Mouse (Mus musculus): ENCODE data around the gene Ifitm10. TPM values are rescaled to one million over a fixed set of nuclear protein-coding genes. Genes with fewer than 3 reads are reported as not detected.
"Not testable (repeated sequence)": the region's sequence is repeated elsewhere in the genome, so short reads cannot be mapped to it uniquely, and the experiment has no call there.

Ifitm10 gene
- total and polyA plus RNA-seq, 3 experiments = not detected

DNA sequence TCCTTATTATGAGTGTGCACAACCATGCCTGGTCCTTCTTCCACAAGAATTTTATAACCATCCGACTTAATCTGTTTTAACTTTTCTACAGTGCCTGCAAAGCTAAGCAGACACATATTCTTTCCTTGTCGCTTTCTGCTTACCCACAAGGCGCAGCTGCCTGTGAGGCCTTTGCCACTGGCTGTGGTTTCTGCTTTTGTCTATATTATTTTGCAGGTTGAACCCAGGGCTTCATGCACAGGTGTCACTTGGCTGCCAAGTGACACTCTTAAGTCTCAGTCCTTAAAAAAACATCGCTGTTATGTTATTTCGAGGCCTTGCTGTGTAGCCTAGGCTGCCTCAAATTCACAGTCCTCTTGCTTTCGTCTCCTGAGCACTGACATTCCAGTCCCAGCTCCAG lies 50.9 kb downstream of the Ifitm10 start:
- Histone ChIP-seq H3K9me3 (replicated peaks; ENCODE audit: low read length) (no peaks in the 10 kb centered on the region), H3K79me2 (replicated peaks; ENCODE audit: control insufficient read depth, extremely low read depth, insufficient read depth, poor library complexity, severe bottlenecking) (no peaks in the 10 kb centered on the region), H3K27me3 (replicated peaks) (peaks cover 63% of the 10 kb centered on the region), H3K27ac (ENCODE audit: insufficient read depth, low read depth) (no peak overlapping the region), H3K9ac (ENCODE audit: insufficient read depth, low read depth) (no peak overlapping the region), H3K36me3 (replicated peaks in 1 of 2; ENCODE audit: control insufficient read depth in 1 of 2, insufficient read depth in 1 of 2, low read length in 1 of 2) (no peaks in the 10 kb centered on the region), H3K4me2 (ENCODE audit: insufficient read depth, low read depth, poor library complexity, severe bottlenecking) (no peak overlapping the region), H3K4me3 (replicated peaks in 1 of 3; ENCODE audit: low read depth in 2 of 3, low read length in 2 of 3, poor library complexity in 1 of 3) (no peak overlapping the region), H3K4me1 (ENCODE audit: control insufficient read depth in 1 of 2, insufficient read depth in 2 of 2) (no peaks in the 10 kb centered on the region)
- no peak for TF ChIP-seq CTCF (conservative IDR thresholded peaks at IDR 0.05 in 1 of 2, IDR thresholded peaks at IDR 0.05 in 1 of 2; ENCODE audit: low read depth in 2 of 2, low read length in 2 of 2)
- DNase-seq (ENCODE audit: extremely low read depth) = no peak
- in situ Hi-C loops (cut with MboI; ENCODE audit: low pct_ligation_motif_present, low pct_unique_long_range_greater_than_20kb, low sequenced_read_pairs) (no loop called here), dilution Hi-C loops (cut with MboI; ENCODE audit: extremely low pct_ligation_motif_present, extremely low pct_unique_long_range_greater_than_20kb, low sequenced_read_pairs) (no loop called here)

DNA sequence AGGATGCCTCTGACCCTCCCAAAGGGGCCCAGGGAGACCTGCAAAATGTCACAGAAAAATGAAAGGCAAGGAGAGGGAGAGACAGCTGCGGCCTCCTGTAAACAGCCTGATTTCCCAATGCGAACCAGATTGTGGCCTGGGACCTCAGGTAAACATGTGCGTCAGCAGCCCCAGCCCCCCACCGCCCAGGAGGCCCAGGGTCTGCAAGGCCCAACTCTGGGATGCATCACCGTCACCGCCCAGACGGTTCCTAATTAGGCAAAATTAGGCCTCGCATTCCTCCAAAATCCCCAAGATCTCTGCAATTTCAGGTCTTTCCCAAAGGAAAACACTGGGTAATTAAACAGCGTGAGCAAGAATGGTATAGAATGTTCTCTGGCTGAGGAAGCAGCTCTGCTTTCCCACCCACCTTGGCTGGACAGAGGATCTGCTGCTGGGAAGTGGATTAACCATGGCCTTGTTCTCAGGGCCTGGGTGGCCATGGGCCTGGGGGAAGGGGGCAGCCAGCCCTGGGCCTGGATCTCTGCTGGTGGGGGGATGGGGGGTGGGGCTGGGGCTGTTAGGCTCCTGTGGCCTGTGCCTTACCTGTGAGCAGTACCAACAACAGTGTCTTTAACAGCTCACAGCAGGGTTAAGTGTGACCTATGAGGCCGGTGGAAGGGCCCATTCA lies 51.8 kb downstream of the Ifitm10 start:
- H3K36me3 ChIP-seq (replicated peaks in 1 of 2; ENCODE audit: control insufficient read depth in 1 of 2, insufficient read depth in 1 of 2, low read length in 1 of 2); H3K27ac ChIP-seq (ENCODE audit: insufficient read depth, low read depth); H3K9me3 ChIP-seq (replicated peaks; ENCODE audit: low read length); dilution Hi-C loops (cut with MboI; ENCODE audit: extremely low pct_ligation_motif_present, extremely low pct_unique_long_range_greater_than_20kb, low sequenced_read_pairs); H3K79me2 ChIP-seq (replicated peaks; ENCODE audit: control insufficient read depth, extremely low read depth, insufficient read depth, poor library complexity, severe bottlenecking); H3K4me1 ChIP-seq (ENCODE audit: control insufficient read depth in 1 of 2, insufficient read depth in 2 of 2); H3K4me2 ChIP-seq (ENCODE audit: insufficient read depth, low read depth, poor library complexity, severe bottlenecking); H3K9ac ChIP-seq (ENCODE audit: insufficient read depth, low read depth); H3K4me3 ChIP-seq (replicated peaks in 1 of 3; ENCODE audit: low read depth in 2 of 3, low read length in 2 of 3, poor library complexity in 1 of 3); DNase-seq (ENCODE audit: extremely low read depth); in situ Hi-C loops (cut with MboI; ENCODE audit: low pct_ligation_motif_present, low pct_unique_long_range_greater_than_20kb, low sequenced_read_pairs): not testable (repeated sequence)
- H3K27me3 ChIP-seq (replicated peaks) = peaks cover 59% of the 10 kb centered on the region

DNA sequence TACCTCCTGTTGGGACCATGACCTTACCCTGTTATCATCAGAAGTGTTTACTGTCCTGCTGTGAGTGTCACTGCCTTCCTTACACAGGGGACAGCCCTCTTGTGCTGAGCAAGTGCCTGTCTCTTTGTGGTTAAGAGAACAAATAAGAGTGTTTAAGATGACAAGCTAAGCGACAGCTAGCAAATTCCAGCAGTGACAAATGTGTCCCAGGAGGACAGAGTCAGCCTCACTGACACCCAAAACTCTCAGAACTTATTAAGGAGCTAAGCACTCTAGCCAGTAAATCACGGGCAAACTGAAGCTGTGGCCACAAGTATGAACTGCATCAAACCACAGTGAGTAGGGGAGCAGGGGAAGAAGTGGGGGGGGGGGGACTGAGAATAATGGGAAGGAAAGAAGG lies 52.6 kb downstream of the Ifitm10 start:
- Histone ChIP-seq H3K27me3 (replicated peaks) (peaks cover 55% of the 10 kb centered on the region), H3K4me2 (ENCODE audit: insufficient read depth, low read depth, poor library complexity, severe bottlenecking) (no peak overlapping the region), H3K9ac (ENCODE audit: insufficient read depth, low read depth) (no peak overlapping the region), H3K36me3 (replicated peaks in 1 of 2; ENCODE audit: control insufficient read depth in 1 of 2, insufficient read depth in 1 of 2, low read length in 1 of 2) (no peaks in the 10 kb centered on the region), H3K4me1 (ENCODE audit: control insufficient read depth in 1 of 2, insufficient read depth in 2 of 2) (no peaks in the 10 kb centered on the region), H3K9me3 (replicated peaks; ENCODE audit: low read length) (no peaks in the 10 kb centered on the region), H3K79me2 (replicated peaks; ENCODE audit: control insufficient read depth, extremely low read depth, insufficient read depth, poor library complexity, severe bottlenecking) (no peaks in the 10 kb centered on the region), H3K4me3 (replicated peaks in 1 of 3; ENCODE audit: low read depth in 2 of 3, low read length in 2 of 3, poor library complexity in 1 of 3) (no peak overlapping the region), H3K27ac (ENCODE audit: insufficient read depth, low read depth) (no peak overlapping the region)
- dilution Hi-C loops (cut with MboI; ENCODE audit: extremely low pct_ligation_motif_present, extremely low pct_unique_long_range_greater_than_20kb, low sequenced_read_pairs) (no loop called here), in situ Hi-C loops (cut with MboI; ENCODE audit: low pct_ligation_motif_present, low pct_unique_long_range_greater_than_20kb, low sequenced_read_pairs) (no loop called here)
- no peak for DNase-seq (ENCODE audit: extremely low read depth)
- no peak for TF ChIP-seq RCOR1 (conservative IDR thresholded peaks at IDR 0.05; ENCODE audit: low read depth, low read length)
- no peak for TF ChIP-seq SMC3 (IDR thresholded peaks at IDR 0.05; ENCODE audit: low read depth, low read length)
- no peak for TF ChIP-seq ZKSCAN1 (IDR thresholded peaks at IDR 0.05; ENCODE audit: borderline replicate concordance, low read depth, low read length)
- TF ChIP-seq MYC (IDR thresholded peaks at IDR 0.05; ENCODE audit: low read depth, low read length) = no peak
- no peak for TF ChIP-seq MAX (IDR thresholded peaks at IDR 0.05; ENCODE audit: low read length)
- TF ChIP-seq CHD1 (IDR thresholded peaks at IDR 0.05; ENCODE audit: low read depth, low read length) = no peak
- TF ChIP-seq BHLHE40 (IDR thresholded peaks at IDR 0.05; ENCODE audit: low read depth, low read length) = no peak
- no peak for TF ChIP-seq ELF1 (IDR thresholded peaks at IDR 0.05; ENCODE audit: low read depth, low read length)
- TF ChIP-seq E2F4 (IDR thresholded peaks at IDR 0.05; ENCODE audit: insufficient replicate concordance, low read depth, low read length) = no peak
- TF ChIP-seq IRF4 (IDR thresholded peaks at IDR 0.05; ENCODE audit: low read depth, low read length) = no peak
